Mouse (Mus musculus): ENCODE measurements at regions not wholly inside any gene's neighbourhood (a gene's known extent, or its start where the extent isn't known, plus 50 kb on each side); places are given as distances from the start of the nearest gene placed in this dataset.

GRCm38 (mm10) chr4:114315051-114315450 is 91.5 kb upstream of the Trabd2b start:
- no peak for ATAC-seq (ENCODE audit: low FRiP score, low read depth)
- Histone ChIP-seq H3K27me3 (ENCODE audit: control insufficient read depth, insufficient read depth, low read length) (no peaks in the 10 kb centered on the region), H3K4me1 (ENCODE audit: control insufficient read depth, insufficient read depth, low read length) (no peaks in the 10 kb centered on the region), H3K4me3 (replicated peaks; ENCODE audit: low read length) (no peak overlapping the region), H3K36me3 (ENCODE audit: control insufficient read depth, insufficient read depth, low read length) (no peaks in the 10 kb centered on the region), H3K27ac (replicated peaks; ENCODE audit: low read depth, low read length) (no peak overlapping the region), H3K9me3 (ENCODE audit: control insufficient read depth, low read length) (no peaks in the 10 kb centered on the region), H3K9ac (ENCODE audit: low read depth, low read length, severe bottlenecking) (no peak overlapping the region), H3K4me2 (replicated peaks; ENCODE audit: low read depth, low read length, severe bottlenecking) (no peak overlapping the region)
- no peak for TF ChIP-seq POLR2A (IDR thresholded peaks at IDR 0.05; ENCODE audit: borderline replicate concordance, extremely low read depth, insufficient read depth, insufficient read length)
- WGBS, result 70% methylated on average over 2 of the region's 2 CpGs
- no peak for DNase-seq (ENCODE audit: low spot score)

- H3K4me2 ChIP-seq (replicated peaks; ENCODE audit: low read depth, low read length, severe bottlenecking), result no peak overlapping the region
- H3K27ac ChIP-seq (replicated peaks; ENCODE audit: low read depth, low read length), result no peak overlapping the region
- ATAC-seq (ENCODE audit: low FRiP score, low read depth) (no peak), DNase-seq (ENCODE audit: low spot score) (peak; percentile 32)
- no peak overlapping the region for H3K9ac ChIP-seq (ENCODE audit: low read depth, low read length, severe bottlenecking)
- no peaks in the 10 kb centered on the region for H3K36me3 ChIP-seq (ENCODE audit: control insufficient read depth, insufficient read depth, low read length)
- no peak for TF ChIP-seq POLR2A (IDR thresholded peaks at IDR 0.05; ENCODE audit: borderline replicate concordance, extremely low read depth, insufficient read depth, insufficient read length)
- no peaks in the 10 kb centered on the region for H3K9me3 ChIP-seq (ENCODE audit: control insufficient read depth, low read length)
- no peaks in the 10 kb centered on the region for H3K27me3 ChIP-seq (ENCODE audit: control insufficient read depth, insufficient read depth, low read length)
- no peaks in the 10 kb centered on the region for H3K4me1 ChIP-seq (ENCODE audit: control insufficient read depth, insufficient read depth, low read length)
- no peak overlapping the region for H3K4me3 ChIP-seq (replicated peaks; ENCODE audit: low read length)
- 23% methylated on average over 2 of the region's 2 CpGs for WGBS
These were observed 91.0 kb upstream of the Trabd2b start for GRCm38 (mm10) chr4:114315556-114315955.

GRCm38 (mm10) chr4:114317076-114317475 is 89.4 kb upstream of the Trabd2b start:
- no peak for ATAC-seq (ENCODE audit: low FRiP score, low read depth)
- no peaks in the 10 kb centered on the region for H3K9me3 ChIP-seq (ENCODE audit: control insufficient read depth, low read length)
- 78% methylated on average over 2 of the region's 2 CpGs for WGBS

GRCm38 (mm10) chr4:114320076-114320475 is 86.4 kb upstream of the Trabd2b start:
- WGBS, result 58% methylated on average over 1 of the region's 1 CpGs
- no peak for ATAC-seq (ENCODE audit: low FRiP score, low read depth)
- no peak for TF ChIP-seq POLR2A (IDR thresholded peaks at IDR 0.05; ENCODE audit: borderline replicate concordance, extremely low read depth, insufficient read depth, insufficient read length)

More at GRCm38 (mm10) chr4:114317076-114317475, 89.4 kb upstream of the Trabd2b start:
- no peak for DNase-seq (ENCODE audit: low spot score)
- H3K4me1 ChIP-seq (ENCODE audit: control insufficient read depth, insufficient read depth, low read length), result no peaks in the 10 kb centered on the region
- no peak for TF ChIP-seq POLR2A (IDR thresholded peaks at IDR 0.05; ENCODE audit: borderline replicate concordance, extremely low read depth, insufficient read depth, insufficient read length)
- H3K27ac ChIP-seq (replicated peaks; ENCODE audit: low read depth, low read length), result no peak overlapping the region
- no peak overlapping the region for H3K4me3 ChIP-seq (replicated peaks; ENCODE audit: low read length)
- H3K4me2 ChIP-seq (replicated peaks; ENCODE audit: low read depth, low read length, severe bottlenecking), result no peak overlapping the region
- no peak overlapping the region for H3K9ac ChIP-seq (ENCODE audit: low read depth, low read length, severe bottlenecking)
- no peaks in the 10 kb centered on the region for H3K36me3 ChIP-seq (ENCODE audit: control insufficient read depth, insufficient read depth, low read length)
- H3K27me3 ChIP-seq (ENCODE audit: control insufficient read depth, insufficient read depth, low read length), result no peaks in the 10 kb centered on the region

GRCm38 (mm10) chr4:114321516-114322339 is 84.8 kb upstream of the Trabd2b start:
- no peaks in the 10 kb centered on the region for H3K9me3 ChIP-seq (ENCODE audit: control insufficient read depth, low read length)
- no peak overlapping the region for H3K4me3 ChIP-seq (replicated peaks; ENCODE audit: low read length)
- no peaks in the 10 kb centered on the region for H3K27me3 ChIP-seq (ENCODE audit: control insufficient read depth, insufficient read depth, low read length)
- no peak for ATAC-seq (ENCODE audit: low FRiP score, low read depth)
- H3K4me2 ChIP-seq (replicated peaks; ENCODE audit: low read depth, low read length, severe bottlenecking), result no peak overlapping the region
- no peaks in the 10 kb centered on the region for H3K36me3 ChIP-seq (ENCODE audit: control insufficient read depth, insufficient read depth, low read length)
- WGBS, result 45% methylated on average over 3 of the region's 3 CpGs
- H3K9ac ChIP-seq (ENCODE audit: low read depth, low read length, severe bottlenecking), result no peak overlapping the region
- no peaks in the 10 kb centered on the region for H3K4me1 ChIP-seq (ENCODE audit: control insufficient read depth, insufficient read depth, low read length)
- DNase-seq (ENCODE audit: low spot score), result no peak
- no peak overlapping the region for H3K27ac ChIP-seq (replicated peaks; ENCODE audit: low read depth, low read length)
- no peak for TF ChIP-seq POLR2A (IDR thresholded peaks at IDR 0.05; ENCODE audit: borderline replicate concordance, extremely low read depth, insufficient read depth, insufficient read length)

More at GRCm38 (mm10) chr4:114320076-114320475, 86.4 kb upstream of the Trabd2b start:
- no peak for DNase-seq (ENCODE audit: low spot score)
- no peak overlapping the region for H3K4me3 ChIP-seq (replicated peaks; ENCODE audit: low read length)
- H3K9ac ChIP-seq (ENCODE audit: low read depth, low read length, severe bottlenecking), result no peak overlapping the region
- no peaks in the 10 kb centered on the region for H3K27me3 ChIP-seq (ENCODE audit: control insufficient read depth, insufficient read depth, low read length)
- no peaks in the 10 kb centered on the region for H3K4me1 ChIP-seq (ENCODE audit: control insufficient read depth, insufficient read depth, low read length)
- no peaks in the 10 kb centered on the region for H3K9me3 ChIP-seq (ENCODE audit: control insufficient read depth, low read length)
- H3K36me3 ChIP-seq (ENCODE audit: control insufficient read depth, insufficient read depth, low read length), result no peaks in the 10 kb centered on the region
- no peak overlapping the region for H3K27ac ChIP-seq (replicated peaks; ENCODE audit: low read depth, low read length)
- no peak overlapping the region for H3K4me2 ChIP-seq (replicated peaks; ENCODE audit: low read depth, low read length, severe bottlenecking)

Data from limb, embryonic 14.5 days (tissue).